Mouse (Mus musculus) kidney, postnatal 36 days (tissue): ENCODE measurements at regions not wholly inside any gene's neighbourhood (a gene's known extent, or its start where the extent isn't known, plus 50 kb on each side); places are given as distances from the start of the nearest gene placed in this dataset.

Source experiments
- DNase-seq, 2 experiments: peaks; one replicate each; pipeline ENCODE4 v3.0.0; 2021 to 2022; ENCODE audit warnings: mixed read lengths in 2 of 2

- no peak for DNase-seq
These were observed 823.1 kb downstream of the Efna5 start for GRCm38 (mm10) chr17:62058016-62058415.

DNA sequence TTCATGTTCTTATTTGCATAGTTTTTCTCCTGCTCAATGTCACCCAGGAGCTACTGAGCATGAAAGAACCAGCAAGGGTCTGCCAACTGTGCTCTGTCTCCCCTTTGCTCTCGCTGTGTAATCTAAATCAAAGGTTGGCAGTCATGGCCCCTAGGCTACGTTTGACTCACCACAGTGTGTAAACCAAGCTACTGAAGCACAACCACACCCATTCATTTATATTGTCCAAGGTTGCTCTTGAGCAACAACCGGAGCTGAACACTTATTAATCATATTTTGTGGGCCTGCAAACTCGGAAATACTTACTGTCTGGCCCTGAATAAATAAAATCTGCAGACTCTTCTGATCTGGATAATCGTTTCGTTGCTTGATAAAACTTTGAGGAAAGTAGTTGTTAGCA lies 826.3 kb downstream of the Efna5 start:
- DNase-seq: no peak

DNA sequence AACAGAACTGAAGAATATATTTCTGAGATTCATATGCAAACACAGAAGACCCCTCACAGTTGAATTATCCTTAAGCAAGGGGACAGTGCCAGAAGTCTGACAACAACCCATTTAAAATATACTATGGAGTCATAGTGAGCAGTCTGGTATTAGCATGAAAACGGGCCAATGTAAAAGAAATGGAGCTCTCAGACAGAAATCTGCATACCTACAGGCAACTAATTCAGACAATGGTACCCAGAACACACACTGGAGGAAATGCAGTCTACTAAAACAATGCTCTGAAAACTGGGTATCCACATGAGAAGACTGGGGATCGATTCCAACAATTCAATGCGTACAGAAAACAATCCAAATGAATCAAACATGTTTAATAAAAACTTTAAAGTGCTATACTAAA lies 832.1 kb downstream of the Efna5 start:
- DNase-seq: no peak

GRCm38 (mm10) chr17:62030614-62031013 lies 850.5 kb downstream of the Efna5 start:
- DNase-seq: no peak
